Mouse (Mus musculus) intestine, embryonic 14.5 days (tissue): ENCODE results near the gene Etfbkmt. TPM values are rescaled to one million over a fixed set of nuclear protein-coding genes. Genes with fewer than 3 reads are reported as not detected.
"Not testable (repeated sequence)": the region's sequence is repeated elsewhere in the genome, so short reads cannot be mapped to it uniquely, and the experiment has no call there.

ENCODE experiments used
- ATAC-seq: fragments of 200-750 bp; cut with Nextera tagmentation; replicated peaks from 2 replicates; pipeline ENCODE4 v1.8.0; 2017; ENCODE audit warnings: low read depth, moderate number of reproducible peaks, moderate TSS enrichment, moderate library complexity; ENCODE audit not compliant: low FRiP score, low TSS enrichment
- DNase-seq: peaks from one replicate; pipeline ENCODE4 v3.0.0-alpha.2; 2018; ENCODE audit warnings: low spot score
- H3K27ac ChIP-seq: fragments of 300-500 bp; sonication (generic); 2 replicates; pipeline ENCODE4 v1.5.1; 2014; ENCODE audit warnings: low read depth, mild to moderate bottlenecking, control low read depth
- H3K27me3 ChIP-seq: fragments of 300-500 bp; sonication (generic); replicated peaks from 2 replicates; pipeline ENCODE4 v1.6.1; 2014; ENCODE audit warnings: low read length, control low read depth; ENCODE audit not compliant: control insufficient read depth, insufficient read depth
- H3K36me3 ChIP-seq: fragments of 300-500 bp; sonication (generic); 2 replicates; pipeline ENCODE4 v1.6.1; 2014; ENCODE audit warnings: low read length, control low read depth; ENCODE audit not compliant: control insufficient read depth, insufficient read depth
- H3K4me1 ChIP-seq: fragments of 300-500 bp; sonication (generic); replicated peaks from 2 replicates; pipeline ENCODE4 v1.6.1; 2014; ENCODE audit warnings: low read length, control low read depth, mixed read lengths; ENCODE audit not compliant: control insufficient read depth, insufficient read depth
- H3K4me2 ChIP-seq: fragments of 300-500 bp; sonication (generic); 2 replicates; pipeline ENCODE4 v1.6.1; 2014; ENCODE audit warnings: low read length
- H3K4me3 ChIP-seq: fragments of 300-500 bp; sonication (generic); 2 replicates; pipeline ENCODE4 v1.5.1; 2014; ENCODE audit warnings: low read depth, low read length, control low read depth, mixed read lengths
- H3K9ac ChIP-seq: fragments of 300-500 bp; sonication (generic); 2 replicates; pipeline ENCODE4 v1.6.1; 2014; ENCODE audit warnings: mild to moderate bottlenecking, low read length
- H3K9me3 ChIP-seq: fragments of 300-500 bp; sonication (generic); 2 replicates; pipeline ENCODE4 v1.6.1; 2016; ENCODE audit warnings: low read length, control low read depth; ENCODE audit not compliant: control insufficient read depth
- WGBS: fragments of 180-500 bp; shearing (Covaris S2); extraction: QIAGEN DNeasy Blood & Tissue Kit; methylation state at CpG from one replicate; pipeline ENCODE4 v1.1.7; 2014; 5-methylcytosine and 5-hydroxymethylcytosine counted together
- polyA plus RNA-seq: library from polyadenylated mRNA; unstranded; fragments of >200 nt; fragmentation: Nextera tagmentation; extraction: Ambion mirVana; gene quantifications from 2 replicates; pipeline ENCODE4 v1.2.1, GENCODE M21; 2014

Etfbkmt gene
- polyA plus RNA-seq, 1 experiment from 2014 or later: 15.7 TPM

GRCm38 (mm10) chr6:149154116-149155030 lies 14.7 kb downstream of the Etfbkmt start:
- H3K27me3 ChIP-seq: no peaks in the 10 kb centered on the region
- peaks cover 10% of the 10 kb centered on the region for H3K4me1 ChIP-seq
- DNase-seq (no peak), ATAC-seq (0 out of 2 replicates have a peak, but pooled peaks have one; percentile 21)
- peak overlapping the region; percentile 47 for H3K27ac ChIP-seq
- H3K4me3 ChIP-seq: no peak overlapping the region
- peaks cover 39% of the 10 kb centered on the region for H3K36me3 ChIP-seq
- WGBS: 11% methylated on average over 8 of the region's 8 CpGs
- no peak overlapping the region for H3K9ac ChIP-seq
- H3K9me3 ChIP-seq: no peaks in the 10 kb centered on the region
- H3K4me2 ChIP-seq: no peak overlapping the region

- Histone ChIP-seq H3K36me3 (peaks cover 37% of the 10 kb centered on the region), H3K4me3 (no peak overlapping the region), H3K27ac (peak overlapping the region; percentile 47; the same call in 1 of the 2 replicates), H3K27me3 (no peaks in the 10 kb centered on the region), H3K4me1 (peaks cover 10% of the 10 kb centered on the region), H3K9ac (no peak overlapping the region), H3K9me3 (no peaks in the 10 kb centered on the region), H3K4me2 (no peak overlapping the region)
- 39% methylated on average over 3 of the region's 3 CpGs for WGBS
- peak; percentile 37 for ATAC-seq
- no peak for DNase-seq
These were observed 15.6 kb downstream of the Etfbkmt start for GRCm38 (mm10) chr6:149155031-149155841.

- not testable (repeated sequence) for H3K9ac ChIP-seq, DNase-seq, H3K27ac ChIP-seq, H3K4me3 ChIP-seq, H3K4me1 ChIP-seq, H3K9me3 ChIP-seq, ATAC-seq, H3K4me2 ChIP-seq, H3K27me3 ChIP-seq
- peaks cover 42% of the 10 kb centered on the region for H3K36me3 ChIP-seq
- WGBS: 79% methylated on average over 2 of the region's 4 CpGs
These were observed 27.4 kb downstream of the Etfbkmt start for GRCm38 (mm10) chr6:149167038-149167437.

- Histone ChIP-seq H3K27me3 (no peaks in the 10 kb centered on the region), H3K4me1 (no peaks in the 10 kb centered on the region), H3K4me2 (no peak overlapping the region), H3K4me3 (no peak overlapping the region), H3K27ac (no peak overlapping the region), H3K9ac (no peak overlapping the region), H3K36me3 (peaks cover 40% of the 10 kb centered on the region), H3K9me3 (no peaks in the 10 kb centered on the region)
- ATAC-seq (no peak), DNase-seq (no peak)
- 91% methylated on average over 1 of the region's 1 CpGs for WGBS
These were observed 28.0 kb downstream of the Etfbkmt start for GRCm38 (mm10) chr6:149167672-149168071.

- H3K4me3 ChIP-seq: no peak overlapping the region
- H3K27me3 ChIP-seq: no peaks in the 10 kb centered on the region
- no peaks in the 10 kb centered on the region for H3K4me1 ChIP-seq
- H3K4me2 ChIP-seq: no peak overlapping the region
- DNase-seq (no peak), ATAC-seq (no peak)
- H3K9ac ChIP-seq: no peak overlapping the region
- H3K27ac ChIP-seq: no peak overlapping the region
- H3K9me3 ChIP-seq: no peaks in the 10 kb centered on the region
- WGBS: 94% methylated on average over 2 of the region's 2 CpGs
- peaks cover 40% of the 10 kb centered on the region for H3K36me3 ChIP-seq
These were observed 28.8 kb downstream of the Etfbkmt start for GRCm38 (mm10) chr6:149168436-149168835.

GRCm38 (mm10) chr6:149169965-149170364 lies 30.3 kb downstream of the Etfbkmt start:
- DNase-seq, H3K27me3 ChIP-seq, H3K4me2 ChIP-seq, H3K4me3 ChIP-seq, H3K4me1 ChIP-seq, ATAC-seq, H3K9me3 ChIP-seq, H3K9ac ChIP-seq, H3K27ac ChIP-seq: not testable (repeated sequence)
- 85% methylated on average over 4 of the region's 4 CpGs for WGBS
- peaks cover 34% of the 10 kb centered on the region for H3K36me3 ChIP-seq

GRCm38 (mm10) chr6:149173831-149174625 lies 34.4 kb downstream of the Etfbkmt start:
- H3K4me1 ChIP-seq: no peaks in the 10 kb centered on the region
- WGBS: 45% methylated on average over 4 of the region's 4 CpGs
- DNase-seq (no peak), ATAC-seq (no peak)
- no peak overlapping the region for H3K9ac ChIP-seq
- no peak overlapping the region for H3K4me2 ChIP-seq
- peak overlapping the region; percentile 6; the same call in 1 of the 2 replicates for H3K27ac ChIP-seq
- no peaks in the 10 kb centered on the region for H3K27me3 ChIP-seq
- H3K4me3 ChIP-seq: no peak overlapping the region
- peaks cover 47% of the 10 kb centered on the region for H3K36me3 ChIP-seq
- peaks cover 7% of the 10 kb centered on the region for H3K9me3 ChIP-seq

GRCm38 (mm10) chr6:149174932-149175570 lies 35.4 kb downstream of the Etfbkmt start:
- H3K4me3 ChIP-seq: no peak overlapping the region
- H3K27ac ChIP-seq: no peak overlapping the region
- ATAC-seq (no peak), DNase-seq (no peak)
- peaks cover 7% of the 10 kb centered on the region for H3K9me3 ChIP-seq
- H3K4me1 ChIP-seq: no peaks in the 10 kb centered on the region
- H3K27me3 ChIP-seq: no peaks in the 10 kb centered on the region
- 92% methylated on average over 3 of the region's 3 CpGs for WGBS
- H3K4me2 ChIP-seq: no peak overlapping the region
- H3K36me3 ChIP-seq: peaks cover 53% of the 10 kb centered on the region
- no peak overlapping the region for H3K9ac ChIP-seq
